Mouse (Mus musculus) telencephalon, adult 2 months (tissue): ENCODE measurements at regions not wholly inside any gene's neighbourhood (a gene's known extent, or its start where the extent isn't known, plus 50 kb on each side); places are given as distances from the start of the nearest gene placed in this dataset.
"Not testable (repeated sequence)": the region's sequence is repeated elsewhere in the genome, so short reads cannot be mapped to it uniquely, and the experiment has no call there.

ENCODE experiments used
- DNase-seq: peaks from one replicate; pipeline ENCODE4 v3.0.0-alpha.2; 2011; ENCODE audit warnings: low read depth, low spot score

GRCm38 (mm10) chr3:31603237-31603636 lies 293.1 kb upstream of the Slc7a14 start:
- DNase-seq: peak; percentile 41

GRCm38 (mm10) chr3:31596581-31596980 lies 286.4 kb upstream of the Slc7a14 start:
- not testable (repeated sequence) for DNase-seq

DNA sequence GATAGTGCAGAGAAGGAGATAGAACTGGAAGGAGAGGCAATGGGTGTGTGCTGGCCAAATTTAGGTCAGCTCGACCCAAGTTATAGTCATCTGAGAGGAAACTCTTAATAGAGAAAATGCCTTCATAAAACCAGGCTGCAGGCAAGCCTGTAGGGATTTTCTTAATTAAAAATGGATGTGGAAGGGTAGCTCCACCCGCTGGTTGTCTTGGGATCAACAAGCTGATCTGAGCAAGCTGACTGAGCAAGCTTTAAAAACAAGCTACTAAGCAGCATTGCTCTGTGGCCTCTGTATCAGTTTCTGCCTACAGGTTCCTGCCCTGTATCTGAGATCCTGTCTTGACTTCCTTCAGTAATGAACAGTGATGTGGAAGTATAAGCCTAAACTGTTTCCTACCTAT lies 275.8 kb upstream of the Slc7a14 start:
- peak; percentile 41 for DNase-seq

- no peak for DNase-seq
These were observed 263.7 kb upstream of the Slc7a14 start for GRCm38 (mm10) chr3:31573849-31574248.
